In the genomic region with DNA sequence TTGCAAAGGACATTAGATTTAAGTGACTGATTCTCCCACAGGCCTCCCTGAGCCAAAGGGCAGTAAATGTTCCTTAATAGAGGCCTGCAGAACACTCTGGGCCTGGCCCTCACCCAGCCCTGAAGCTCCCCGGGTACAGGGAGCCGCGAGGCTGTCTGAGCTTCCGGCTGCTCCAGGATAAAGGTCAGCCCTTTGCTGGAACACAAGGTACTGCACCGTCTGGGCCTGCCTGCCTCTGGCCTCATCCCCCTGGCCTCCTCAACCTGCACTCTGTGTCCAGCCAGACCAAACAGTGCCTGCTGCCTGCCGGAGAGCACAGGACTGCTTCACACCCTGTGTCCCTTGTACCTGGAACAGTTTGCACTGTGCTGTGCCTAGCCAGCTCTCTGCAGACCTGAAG, we compare ENCODE assay signal across 10 mouse cellular contexts. TPM values are rescaled to one million over a fixed set of nuclear protein-coding genes. Genes with fewer than 3 reads are reported as not detected.
DNase-seq lines count a peak whose midpoint lies in the region; ATAC-seq and TF ChIP-seq lines count a peak whose summit lies in the region.
"Had no signal": no experiment of that assay in that cellular context is flagged by ENCODE, and none has a peak within 500 bp of the region (broad histone marks: within the 10 kb centered on the region; RNA-seq: fewer than 3 reads in every experiment).

No protein-coding gene starts in this region.

- H3K9me3 ChIP-seq in intestine, embryonic 16.5 days (ENCODE audit: control insufficient read depth, low read length) = no peaks in the 10 kb centered on the region
- no peaks in the 10 kb centered on the region for H3K9me3 ChIP-seq in liver, postnatal 0 days (ENCODE audit: low read length)
- H3K9me3 ChIP-seq in midbrain, embryonic 15.5 days = no peaks in the 10 kb centered on the region
- H3K9me3 ChIP-seq: midbrain, embryonic 12.5 days had no signal

- peak; percentile 95 for DNase-seq in gastrocnemius, adult 18-20 months (ENCODE audit: low spot score)
- no peak for DNase-seq in gastrocnemius, postnatal 10 days
- DNase-seq in brain, adult 2 months (ENCODE audit: low read depth, low spot score) = peak; percentile 33
- peak; percentile 68 for DNase-seq in liver, postnatal 0 days
- DNase-seq in right cerebral cortex, postnatal 25 days = no peak
- DNase-seq in cerebellum, adult 9-11 months = no peak

- no peaks in the 10 kb centered on the region for H3K36me3 ChIP-seq in intestine, embryonic 16.5 days (ENCODE audit: control insufficient read depth, insufficient read depth, low read length)
- no peaks in the 10 kb centered on the region for H3K36me3 ChIP-seq in liver, postnatal 0 days (replicated peaks; ENCODE audit: insufficient read depth, low read length)
- H3K36me3 ChIP-seq in midbrain, embryonic 15.5 days (replicated peaks) = no peaks in the 10 kb centered on the region
- H3K36me3 ChIP-seq: midbrain, embryonic 12.5 days had no signal

- peak overlapping the region; percentile 91 for H3K27ac ChIP-seq in intestine, embryonic 16.5 days (ENCODE audit: low read length)
- H3K27ac ChIP-seq in liver, postnatal 0 days (ENCODE audit: low read depth) = peak overlapping the region; percentile 98
- no peak overlapping the region for H3K27ac ChIP-seq in midbrain, embryonic 15.5 days
- H3K27ac ChIP-seq: midbrain, embryonic 12.5 days had no signal

- no peak overlapping the region for H3K4me2 ChIP-seq in intestine, embryonic 16.5 days (ENCODE audit: low read depth, low read length)
- no peak overlapping the region; the same call in 1 of the 2 replicates for H3K4me2 ChIP-seq in liver, postnatal 0 days (ENCODE audit: low read depth, low read length)
- H3K4me2 ChIP-seq in midbrain, embryonic 15.5 days = no peak overlapping the region
- H3K4me2 ChIP-seq: midbrain, embryonic 12.5 days had no signal

- H3K4me1 ChIP-seq in intestine, embryonic 16.5 days (ENCODE audit: control insufficient read depth, insufficient read depth, low read length) = peaks cover 51% of the 10 kb centered on the region
- peaks cover 64% of the 10 kb centered on the region for H3K4me1 ChIP-seq in liver, postnatal 0 days (ENCODE audit: insufficient read depth)
- peaks cover 15% of the 10 kb centered on the region for H3K4me1 ChIP-seq in midbrain, embryonic 15.5 days

- H3K4me3 ChIP-seq in intestine, embryonic 16.5 days (ENCODE audit: low read length) = no peak overlapping the region
- H3K4me3 ChIP-seq in liver, postnatal 0 days (ENCODE audit: low read depth, low read length) = no peak overlapping the region
- H3K4me3 ChIP-seq in midbrain, embryonic 15.5 days = no peak overlapping the region
- H3K4me3 ChIP-seq: midbrain, embryonic 12.5 days had no signal

- H3K9ac ChIP-seq in intestine, embryonic 16.5 days (ENCODE audit: low read depth, low read length) = peak overlapping the region; percentile 48
- peak overlapping the region; percentile 28 for H3K9ac ChIP-seq in liver, postnatal 0 days (replicated peaks)
- no peak overlapping the region for H3K9ac ChIP-seq in midbrain, embryonic 15.5 days
- H3K9ac ChIP-seq: midbrain, embryonic 12.5 days had no signal

- 24% methylated on average over 6 of the region's 6 CpGs for WGBS in intestine, embryonic 16.5 days
- WGBS in liver, postnatal 0 days (ENCODE audit: insufficient replicate concordance) = 34% methylated on average over 6 of the region's 6 CpGs
- WGBS in midbrain, embryonic 15.5 days = 42% methylated on average over 6 of the region's 6 CpGs

- TF ChIP-seq CTCF in liver, postnatal 0 days (IDR thresholded peaks at IDR 0.05; ENCODE audit: low read depth) = no peak

- H3K27me3 ChIP-seq in intestine, embryonic 16.5 days (replicated peaks; ENCODE audit: control insufficient read depth, insufficient read depth, low read length) = no peaks in the 10 kb centered on the region
- no peaks in the 10 kb centered on the region for H3K27me3 ChIP-seq in liver, postnatal 0 days (ENCODE audit: insufficient read depth, low read length)
- H3K27me3 ChIP-seq in midbrain, embryonic 15.5 days (replicated peaks) = peaks cover 11% of the 10 kb centered on the region; the same call in 1 of the 2 replicates

- peak; percentile 82 for ATAC-seq in intestine, embryonic 16.5 days
- ATAC-seq in liver, postnatal 0 days = peak; percentile 72
- ATAC-seq in midbrain, embryonic 15.5 days (replicated peaks) = no peak

- peak; percentile 60 for TF ChIP-seq EP300 in liver, postnatal 0 days (IDR thresholded peaks at IDR 0.05; ENCODE audit: low read depth)

RNA-seq across cellular contexts. Expression of gene Fkbp5, which starts 4.6 kb away (rescaled TPM):
- total RNA-seq in gastrocnemius, adult 18-20 months (2021) = 10 to 100 TPM; 54.0 to 92.7 TPM
- total RNA-seq in gastrocnemius, postnatal 10 days (2021) = 10 to 100 TPM in 1 of 2 experiments, 1 to 10 TPM in 1; 6.0 to 14.4 TPM
- 22.0 and 27.3 TPM in 2 replicates for polyA plus RNA-seq in intestine, embryonic 16.5 days (2015; fragmentation: Nextera tagmentation; extraction: Ambion mirVana)
- polyA plus RNA-seq in liver, postnatal 0 days (2015; fragmentation: Nextera tagmentation; extraction: Ambion mirVana) = 25.9 and 29.0 TPM in 2 replicates
- 37.3 and 39.8 TPM in 2 replicates for polyA plus RNA-seq in midbrain, embryonic 15.5 days (2015; fragmentation: Nextera tagmentation; extraction: Ambion mirVana)

RNA-seq across cellular contexts. Expression of gene Armc12, which starts 17.9 kb away (rescaled TPM):
- not detected for total RNA-seq in gastrocnemius, adult 18-20 months (2021)
- not detected for total RNA-seq in gastrocnemius, postnatal 10 days (2021)
- not detected in 2 replicates for polyA plus RNA-seq in intestine, embryonic 16.5 days (2015; fragmentation: Nextera tagmentation; extraction: Ambion mirVana)
- polyA plus RNA-seq in liver, postnatal 0 days (2015; fragmentation: Nextera tagmentation; extraction: Ambion mirVana) = not detected in 2 replicates
- not detected in 2 replicates for polyA plus RNA-seq in midbrain, embryonic 15.5 days (2015; fragmentation: Nextera tagmentation; extraction: Ambion mirVana)
- polyA plus RNA-seq: cortical plate, adult 2 months; midbrain, embryonic 12.5 days had no signal

RNA-seq across cellular contexts. Expression of gene Clpsl2, which starts 36.5 kb away (rescaled TPM):
- not detected for total RNA-seq in gastrocnemius, adult 18-20 months (2021)
- total RNA-seq in gastrocnemius, postnatal 10 days (2021) = not detected
- polyA plus RNA-seq in intestine, embryonic 16.5 days (2015; fragmentation: Nextera tagmentation; extraction: Ambion mirVana) = not detected in 2 replicates
- polyA plus RNA-seq in liver, postnatal 0 days (2015; fragmentation: Nextera tagmentation; extraction: Ambion mirVana) = not detected in 2 replicates
- not detected in 2 replicates for polyA plus RNA-seq in midbrain, embryonic 15.5 days (2015; fragmentation: Nextera tagmentation; extraction: Ambion mirVana)
- polyA plus RNA-seq: cortical plate, adult 2 months; midbrain, embryonic 12.5 days had no signal

RNA-seq across cellular contexts. Expression of gene Clps, which starts 47.9 kb away (rescaled TPM):
- total RNA-seq in gastrocnemius, adult 18-20 months (2021) = not detected
- total RNA-seq in gastrocnemius, postnatal 10 days (2021) = not detected
- 1,810 and 2,508 TPM in 2 replicates for polyA plus RNA-seq in intestine, embryonic 16.5 days (2015; fragmentation: Nextera tagmentation; extraction: Ambion mirVana)
- 1.2 and 26.9 TPM in 2 replicates for polyA plus RNA-seq in liver, postnatal 0 days (2015; fragmentation: Nextera tagmentation; extraction: Ambion mirVana)
- 0.36 TPM in 1 of 2 replicates, not detected in the other for polyA plus RNA-seq in midbrain, embryonic 15.5 days (2015; fragmentation: Nextera tagmentation; extraction: Ambion mirVana)
- polyA plus RNA-seq: cortical plate, adult 2 months; midbrain, embryonic 12.5 days had no signal

Comparison
In these comparisons a context has a peak if more than half of its experiments do, and no peak if none do; other contexts are left out.
1. DNase-seq: peak in gastrocnemius, adult 18-20 months (single experiment), brain, adult 2 months (single experiment) and liver, postnatal 0 days (single experiment); none in gastrocnemius, postnatal 10 days (single experiment), right cerebral cortex, postnatal 25 days (single experiment) and cerebellum, adult 9-11 months (single experiment).